Comparison of ENCODE assay signal across 25 mouse cellular contexts in genomic region chr2:130260822-130261221, GRCm38 (mm10). TPM values are rescaled to one million over a fixed set of nuclear protein-coding genes. Genes with fewer than 3 reads are reported as not detected.
DNase-seq lines count a peak whose midpoint lies in the region; ATAC-seq and TF ChIP-seq lines count a peak whose summit lies in the region.
"Had no signal": no experiment of that assay in that cellular context is flagged by ENCODE, and none has a peak within 500 bp of the region (broad histone marks: within the 10 kb centered on the region; RNA-seq: fewer than 3 reads in every experiment).

No protein-coding gene starts in this region.

- H3K9ac ChIP-seq in liver, embryonic 13.5 days = peak overlapping the region; percentile 42
- H3K9ac ChIP-seq in liver, postnatal 0 days (replicated peaks) = no peak overlapping the region
- H3K9ac ChIP-seq in MEL (ENCODE audit: control insufficient read depth, low read depth, low read length, poor library complexity, severe bottlenecking) = no peak overlapping the region
- H3K9ac ChIP-seq in liver, embryonic 15.5 days = no peak overlapping the region
- no peak overlapping the region for H3K9ac ChIP-seq in midbrain, embryonic 14.5 days (replicated peaks; ENCODE audit: low read length)
- H3K9ac ChIP-seq: embryonic facial prominence, embryonic 12.5 days; forebrain, embryonic 13.5 days; forebrain, embryonic 15.5 days; forebrain, postnatal 0 days had no signal

- peak overlapping the region; percentile 25 for H3K4me3 ChIP-seq in erythroblast, embryonic 14.5 days (replicated peaks)
- no peak overlapping the region for H3K4me3 ChIP-seq in liver, embryonic 13.5 days (replicated peaks)
- no peak overlapping the region for H3K4me3 ChIP-seq in liver, postnatal 0 days (ENCODE audit: low read depth, low read length)
- H3K4me3 ChIP-seq in MEL (ENCODE audit: control insufficient read depth in 1 of 2, insufficient read depth in 1 of 2, low read depth in 2 of 2, low read length in 2 of 2) = no peak overlapping the region
- no peak overlapping the region for H3K4me3 ChIP-seq in liver, embryonic 15.5 days (replicated peaks)
- H3K4me3 ChIP-seq in midbrain, embryonic 14.5 days (replicated peaks; ENCODE audit: low read depth, low read length) = no peak overlapping the region
- H3K4me3 ChIP-seq: embryonic facial prominence, embryonic 10.5 days; embryonic facial prominence, embryonic 12.5 days; forebrain, embryonic 13.5 days; forebrain, embryonic 15.5 days had no signal

- whole genome bisulfite sequencing in liver, embryonic 13.5 days (ENCODE audit: insufficient replicate concordance) = 63% methylated on average over 4 of the region's 4 CpGs
- WGBS in liver, postnatal 0 days (ENCODE audit: insufficient replicate concordance) = 63% methylated on average over 4 of the region's 4 CpGs
- WGBS in liver, embryonic 15.5 days (ENCODE audit: insufficient replicate concordance) = 59% methylated on average over 4 of the region's 4 CpGs
- 87% methylated on average over 4 of the region's 4 CpGs for WGBS in midbrain, embryonic 14.5 days

- TF ChIP-seq RAD21 in MEL (IDR thresholded peaks at IDR 0.05; ENCODE audit: low read depth, low read length) = no peak

- DNase-seq in liver, embryonic 13.5 days = no peak
- no peak for DNase-seq in liver, postnatal 0 days
- DNase-seq in MEL (ENCODE audit: low read depth, low spot score) = peak; percentile 52
- DNase-seq in midbrain, embryonic 14.5 days = no peak
- DNase-seq: adrenal gland, adult 2 months; adrenal gland, postnatal 10 days; adrenal gland, postnatal 25 days; B cell, adult 2 months; cerebellum, adult 11-12 months; cerebellum, adult 2 months; cerebellum, adult 9-10 months; cerebellum, postnatal 10 days; cerebellum, postnatal 25 days; forebrain, postnatal 0 days had no signal

- peaks cover 68% of the 10 kb centered on the region for H3K4me1 ChIP-seq in erythroblast, embryonic 14.5 days (ENCODE audit: control insufficient read depth)
- peaks cover 63% of the 10 kb centered on the region for H3K4me1 ChIP-seq in liver, embryonic 13.5 days (replicated peaks)
- peaks cover 12% of the 10 kb centered on the region for H3K4me1 ChIP-seq in liver, postnatal 0 days (ENCODE audit: insufficient read depth)
- H3K4me1 ChIP-seq in MEL (ENCODE audit: control insufficient read depth in 1 of 2, insufficient read depth in 2 of 2, low read length in 2 of 2) = peaks cover 16 to 45% of the 10 kb centered on the region in 2 experiments
- H3K4me1 ChIP-seq in liver, embryonic 15.5 days (replicated peaks) = peaks cover 61% of the 10 kb centered on the region
- H3K4me1 ChIP-seq in midbrain, embryonic 14.5 days (ENCODE audit: control insufficient read depth, insufficient read depth, low read length) = no peaks in the 10 kb centered on the region
- H3K4me1 ChIP-seq: embryonic facial prominence, embryonic 10.5 days; embryonic facial prominence, embryonic 12.5 days; forebrain, embryonic 13.5 days; forebrain, embryonic 15.5 days had no signal

- no peaks in the 10 kb centered on the region for H3K79me2 ChIP-seq in MEL (ENCODE audit: control insufficient read depth, insufficient read depth, low read length, poor library complexity)

- TF ChIP-seq CTCF in liver, postnatal 0 days (IDR thresholded peaks at IDR 0.05; ENCODE audit: low read depth) = no peak
- TF ChIP-seq CTCF in MEL (IDR thresholded peaks at IDR 0.05 in 2 of 3, conservative IDR thresholded peaks at IDR 0.05 in 1 of 3; ENCODE audit: control insufficient read depth in 1 of 3, insufficient read depth in 1 of 3, low read depth in 2 of 3, low read length in 3 of 3, poor library complexity in 1 of 3, severe bottlenecking in 1 of 3) = no peak

- peak overlapping the region; percentile 68 for H3K4me2 ChIP-seq in liver, embryonic 13.5 days
- H3K4me2 ChIP-seq in liver, postnatal 0 days (ENCODE audit: low read depth, low read length) = no peak overlapping the region; the same call in 1 of the 2 replicates
- H3K4me2 ChIP-seq in liver, embryonic 15.5 days = peak overlapping the region; percentile 59; the same call in 1 of the 2 replicates
- no peak overlapping the region for H3K4me2 ChIP-seq in midbrain, embryonic 14.5 days (ENCODE audit: low read length)
- H3K4me2 ChIP-seq: embryonic facial prominence, embryonic 12.5 days; forebrain, embryonic 13.5 days; forebrain, embryonic 15.5 days had no signal

- peak overlapping the region; percentile 70 for H3K27ac ChIP-seq in liver, embryonic 13.5 days
- no peak overlapping the region for H3K27ac ChIP-seq in liver, postnatal 0 days (ENCODE audit: low read depth)
- no peak overlapping the region for H3K27ac ChIP-seq in MEL (ENCODE audit: control insufficient read depth, low read depth, low read length)
- no peak overlapping the region for H3K27ac ChIP-seq in liver, embryonic 15.5 days (replicated peaks)
- H3K27ac ChIP-seq in midbrain, embryonic 14.5 days (replicated peaks; ENCODE audit: low read depth, low read length) = no peak overlapping the region
- H3K27ac ChIP-seq: embryonic facial prominence, embryonic 10.5 days; embryonic facial prominence, embryonic 12.5 days; forebrain, embryonic 13.5 days; forebrain, embryonic 15.5 days had no signal

- TF ChIP-seq EP300 in liver, postnatal 0 days (IDR thresholded peaks at IDR 0.05; ENCODE audit: low read depth) = no peak
- TF ChIP-seq EP300 in MEL (IDR thresholded peaks at IDR 0.05; ENCODE audit: low read depth in 1 of 2, low read length in 2 of 2) = no peak

- TF ChIP-seq POLR2A in MEL (IDR thresholded peaks at IDR 0.05; ENCODE audit: control insufficient read depth in 1 of 2, insufficient read depth in 1 of 2, low read depth in 1 of 2, low read length in 2 of 2, poor library complexity in 1 of 2) = no peak

- H3K27me3 ChIP-seq in erythroblast, embryonic 14.5 days (ENCODE audit: control insufficient read depth) = no peaks in the 10 kb centered on the region
- H3K27me3 ChIP-seq in liver, embryonic 13.5 days = no peaks in the 10 kb centered on the region
- H3K27me3 ChIP-seq in liver, postnatal 0 days (ENCODE audit: insufficient read depth, low read length) = no peaks in the 10 kb centered on the region
- H3K27me3 ChIP-seq in MEL (ENCODE audit: control insufficient read depth in 1 of 2, insufficient read depth in 2 of 2, low read length in 2 of 2) = no peaks in the 10 kb centered on the region
- H3K27me3 ChIP-seq in liver, embryonic 15.5 days = no peaks in the 10 kb centered on the region
- H3K27me3 ChIP-seq in midbrain, embryonic 14.5 days (ENCODE audit: control insufficient read depth, insufficient read depth, low read length) = no peaks in the 10 kb centered on the region
- H3K27me3 ChIP-seq: CH12.LX; embryonic facial prominence, embryonic 12.5 days; forebrain, embryonic 15.5 days had no signal

- ATAC-seq in erythroblast, adult 5-6 weeks (replicated peaks; ENCODE audit: low FRiP score, poor library complexity, severe bottlenecking) = no peak
- no peak for ATAC-seq in liver, embryonic 13.5 days (ENCODE audit: low read depth)
- ATAC-seq in liver, postnatal 0 days = no peak
- ATAC-seq in liver, embryonic 15.5 days (ENCODE audit: insufficient read depth) = no peak
- no peak for ATAC-seq in midbrain, embryonic 14.5 days (ENCODE audit: low FRiP score, low TSS enrichment)
- ATAC-seq in monocyte, adult 5-6 weeks (replicated peaks; ENCODE audit: insufficient number of reproducible peaks, low FRiP score, low TSS enrichment, poor library complexity, severe bottlenecking) = no peak
- ATAC-seq: CD4-positive, CD25-positive, alpha-beta regulatory T cell, adult 4 months; forebrain, embryonic 13.5 days; forebrain, embryonic 15.5 days; forebrain, postnatal 0 days had no signal

- H3K36me3 ChIP-seq in erythroblast, embryonic 14.5 days (ENCODE audit: control insufficient read depth) = peaks cover 16% of the 10 kb centered on the region
- no peaks in the 10 kb centered on the region for H3K36me3 ChIP-seq in liver, embryonic 13.5 days
- H3K36me3 ChIP-seq in liver, postnatal 0 days (replicated peaks; ENCODE audit: insufficient read depth, low read length) = no peaks in the 10 kb centered on the region
- peaks cover 0 to 37% of the 10 kb centered on the region in 2 experiments; a peak in 2 of 4 replicates for H3K36me3 ChIP-seq in MEL (ENCODE audit: control insufficient read depth in 1 of 2, insufficient read depth in 2 of 2, low read length in 2 of 2)
- H3K36me3 ChIP-seq in liver, embryonic 15.5 days (replicated peaks) = 0 out of 2 replicates have a peak, but pooled peaks cover 4% of the 10 kb centered on the region
- H3K36me3 ChIP-seq in midbrain, embryonic 14.5 days (ENCODE audit: control insufficient read depth, insufficient read depth, low read length) = no peaks in the 10 kb centered on the region
- H3K36me3 ChIP-seq: embryonic facial prominence, embryonic 10.5 days; embryonic facial prominence, embryonic 12.5 days; forebrain, embryonic 15.5 days; G1E had no signal

- H3K9me3 ChIP-seq in erythroblast, embryonic 14.5 days (ENCODE audit: control insufficient read depth, low read length) = no peaks in the 10 kb centered on the region
- no peaks in the 10 kb centered on the region for H3K9me3 ChIP-seq in liver, embryonic 13.5 days (replicated peaks)
- no peaks in the 10 kb centered on the region for H3K9me3 ChIP-seq in liver, postnatal 0 days (ENCODE audit: low read length)
- H3K9me3 ChIP-seq in MEL (replicated peaks; ENCODE audit: insufficient read depth, low read length) = no peaks in the 10 kb centered on the region
- H3K9me3 ChIP-seq in liver, embryonic 15.5 days (replicated peaks) = no peaks in the 10 kb centered on the region
- no peaks in the 10 kb centered on the region for H3K9me3 ChIP-seq in midbrain, embryonic 14.5 days (ENCODE audit: control insufficient read depth, low read length)
- H3K9me3 ChIP-seq: embryonic facial prominence, embryonic 10.5 days; embryonic facial prominence, embryonic 12.5 days; forebrain, embryonic 13.5 days; forebrain, embryonic 15.5 days; G1E had no signal

RNA-seq across cellular contexts. Expression of gene Nop56, which starts 13.4 kb away (rescaled TPM):
- 6.1 and 6.4 TPM in 2 replicates for polyA plus RNA-seq in erythroblast, embryonic 14.5 days (2012)
- 86.7 and 101 TPM in 2 replicates for total RNA-seq in erythroblast, adult 5-6 weeks (2015; ENCODE audit: low replicate concordance)
- total RNA-seq in erythroblast, adult 5-6 weeks (2017; ENCODE audit: low replicate concordance) = 84.8 and 111 TPM in 2 replicates
- 271 and 279 TPM in 2 replicates for polyA plus RNA-seq in liver, embryonic 13.5 days (2015; fragmentation: Nextera tagmentation; extraction: Ambion mirVana)
- 79.4 and 91.2 TPM in 2 replicates for polyA plus RNA-seq in liver, postnatal 0 days (2015; fragmentation: Nextera tagmentation; extraction: Ambion mirVana)
- total RNA-seq in MEL (2012; rRNA removed) = 425 and 556 TPM in 2 replicates
- 1,000 to 10,000 TPM in 1 of 2 experiments, 100 to 1,000 TPM in 1; 594 to 1,867 TPM for polyA plus RNA-seq in MEL (2012; ENCODE audit: insufficient read depth in 1 of 2, insufficient read length in 2 of 2, low read depth in 1 of 2, low replicate concordance in 2 of 2, missing spikeins in 1 of 2)
- polyA plus RNA-seq in liver, embryonic 15.5 days (2015; fragmentation: Nextera tagmentation; extraction: Ambion mirVana) = 140 and 149 TPM in 2 replicates
- 217 and 235 TPM in 2 replicates for polyA plus RNA-seq in midbrain, embryonic 14.5 days (2014; fragmentation: Nextera tagmentation; extraction: Ambion mirVana)
- total RNA-seq in monocyte, adult 5-6 weeks (2017) = 156 to 208 TPM (median 163 TPM) in 3 replicates

RNA-seq across cellular contexts. Expression of gene Idh3b, which starts 23.5 kb away (rescaled TPM):
- 6.8 and 9.7 TPM in 2 replicates for polyA plus RNA-seq in erythroblast, embryonic 14.5 days (2012)
- 44.5 and 51.5 TPM in 2 replicates for total RNA-seq in erythroblast, adult 5-6 weeks (2015; ENCODE audit: low replicate concordance)
- 19.8 and 27.0 TPM in 2 replicates for total RNA-seq in erythroblast, adult 5-6 weeks (2017; ENCODE audit: low replicate concordance)
- polyA plus RNA-seq in liver, embryonic 13.5 days (2015; fragmentation: Nextera tagmentation; extraction: Ambion mirVana) = 117 and 120 TPM in 2 replicates
- polyA plus RNA-seq in liver, postnatal 0 days (2015; fragmentation: Nextera tagmentation; extraction: Ambion mirVana) = 114 and 116 TPM in 2 replicates
- 205 and 210 TPM in 2 replicates for total RNA-seq in MEL (2012; rRNA removed)
- 1,000 to 10,000 TPM in 1 of 2 experiments, 100 to 1,000 TPM in 1; 551 to 1,030 TPM for polyA plus RNA-seq in MEL (2012; ENCODE audit: insufficient read depth in 1 of 2, insufficient read length in 2 of 2, low read depth in 1 of 2, low replicate concordance in 2 of 2, missing spikeins in 1 of 2)
- polyA plus RNA-seq in liver, embryonic 15.5 days (2015; fragmentation: Nextera tagmentation; extraction: Ambion mirVana) = 101 and 113 TPM in 2 replicates
- 166 and 170 TPM in 2 replicates for polyA plus RNA-seq in midbrain, embryonic 14.5 days (2014; fragmentation: Nextera tagmentation; extraction: Ambion mirVana)
- total RNA-seq in monocyte, adult 5-6 weeks (2017) = 103 to 169 TPM (median 112 TPM) in 3 replicates

RNA-seq across cellular contexts. Expression of gene Ebf4, which starts 34.1 kb away (rescaled TPM):
- polyA plus RNA-seq in erythroblast, embryonic 14.5 days (2012) = not detected in 2 replicates
- total RNA-seq in erythroblast, adult 5-6 weeks (2015; ENCODE audit: low replicate concordance) = not detected in 2 replicates
- 0.84 TPM in 1 of 2 replicates, not detected in the other for total RNA-seq in erythroblast, adult 5-6 weeks (2017; ENCODE audit: low replicate concordance)
- polyA plus RNA-seq in liver, embryonic 13.5 days (2015; fragmentation: Nextera tagmentation; extraction: Ambion mirVana) = 0.03 and 0.10 TPM in 2 replicates
- 0.08 and 0.11 TPM in 2 replicates for polyA plus RNA-seq in liver, postnatal 0 days (2015; fragmentation: Nextera tagmentation; extraction: Ambion mirVana)
- 0.12 and 0.13 TPM in 2 replicates for total RNA-seq in MEL (2012; rRNA removed)
- polyA plus RNA-seq in MEL (2012; ENCODE audit: insufficient read depth in 1 of 2, insufficient read length in 2 of 2, low read depth in 1 of 2, low replicate concordance in 2 of 2, missing spikeins in 1 of 2) = under 1 TPM in 1 of 2 experiments, not detected in 1; 0.72 TPM
- polyA plus RNA-seq in liver, embryonic 15.5 days (2015; fragmentation: Nextera tagmentation; extraction: Ambion mirVana) = 0.12 and 0.16 TPM in 2 replicates
- 3.6 and 4.7 TPM in 2 replicates for polyA plus RNA-seq in midbrain, embryonic 14.5 days (2014; fragmentation: Nextera tagmentation; extraction: Ambion mirVana)
- total RNA-seq in monocyte, adult 5-6 weeks (2017) = not detected in 3 replicates
- polyA plus RNA-seq: CD4-positive, CD25-positive, alpha-beta regulatory T cell, adult 4 months; G1E had no signal

Comparison
In these comparisons a context has a peak if more than half of its experiments do, and no peak if none do; other contexts are left out.
1. H3K4me2 ChIP-seq: peak in liver, embryonic 13.5 days (single experiment) and liver, embryonic 15.5 days (single experiment); none in liver, postnatal 0 days (single experiment) and midbrain, embryonic 14.5 days (single experiment).
2. RNA of gene Nop56, which starts 13.4 kb away (polyA plus RNA-seq): 594 to 1,867 TPM in MEL, 271 to 279 TPM in liver, embryonic 13.5 days, 217 to 235 TPM in midbrain, embryonic 14.5 days, 140 to 149 TPM in liver, embryonic 15.5 days and 79.4 to 91.2 TPM in liver, postnatal 0 days; 6.1 to 6.4 TPM in erythroblast, embryonic 14.5 days; every median in the first group is over 10 times any median in the second.